8 mouse cellular contexts compared by ENCODE assay signal in genomic region chr2:156179796-156180093, GRCm38 (mm10). TPM values are rescaled to one million over a fixed set of nuclear protein-coding genes. Genes with fewer than 3 reads are reported as not detected.
DNase-seq lines count a peak whose midpoint lies in the region; ATAC-seq and TF ChIP-seq lines count a peak whose summit lies in the region.

No protein-coding gene starts in this region.

- under 1% methylated on average over 25 of the region's 41 CpGs for WGBS in heart, embryonic 15.5 days
- under 1% methylated on average over 41 of the region's 41 CpGs for WGBS in hindbrain, embryonic 10.5 days

- no peak for DNase-seq in heart, adult 18-20 months
- DNase-seq in MEL (ENCODE audit: low read depth, low spot score): no peak
- no peak for DNase-seq in hindbrain, embryonic 10.5 days (ENCODE audit: low spot score)
- DNase-seq in adrenal gland, adult 2 months: no peak
- no peak for DNase-seq in cerebellum, adult 8-10 months
- DNase-seq in layer of hippocampus, postnatal 36 days: no peak

- peaks cover 24% of the 10 kb centered on the region for H3K36me3 ChIP-seq in heart, embryonic 15.5 days
- peaks cover 37 to 41% of the 10 kb centered on the region in 2 experiments for H3K36me3 ChIP-seq in MEL (ENCODE audit: control insufficient read depth in 1 of 2, insufficient read depth in 2 of 2, low read length in 2 of 2)
- peaks cover 46% of the 10 kb centered on the region for H3K36me3 ChIP-seq in hindbrain, embryonic 10.5 days
- peaks cover 44% of the 10 kb centered on the region for H3K36me3 ChIP-seq in megakaryocyte, embryonic 14.5 days (replicated peaks; ENCODE audit: low read length)

- no peaks in the 10 kb centered on the region for H3K9me3 ChIP-seq in heart, embryonic 15.5 days (replicated peaks)
- no peaks in the 10 kb centered on the region for H3K9me3 ChIP-seq in MEL (replicated peaks; ENCODE audit: insufficient read depth, low read length)
- H3K9me3 ChIP-seq in hindbrain, embryonic 10.5 days: no peaks in the 10 kb centered on the region
- no peaks in the 10 kb centered on the region for H3K9me3 ChIP-seq in megakaryocyte, embryonic 14.5 days

- ATAC-seq in heart, embryonic 15.5 days (replicated peaks; ENCODE audit: insufficient number of reproducible peaks, insufficient read depth, low FRiP score, low read depth): no peak; the same call in none of the 2 replicates

- TF ChIP-seq CTCF in MEL (IDR thresholded peaks at IDR 0.05 in 2 of 3, conservative IDR thresholded peaks at IDR 0.05 in 1 of 3; ENCODE audit: control insufficient read depth in 1 of 3, insufficient read depth in 1 of 3, low read depth in 2 of 3, low read length in 3 of 3, poor library complexity in 1 of 3, severe bottlenecking in 1 of 3): no peak

- H3K79me2 ChIP-seq in MEL (ENCODE audit: control insufficient read depth, insufficient read depth, low read length, poor library complexity): peaks cover 32% of the 10 kb centered on the region

- H3K27me3 ChIP-seq in heart, embryonic 15.5 days: no peaks in the 10 kb centered on the region
- no peaks in the 10 kb centered on the region for H3K27me3 ChIP-seq in MEL (ENCODE audit: control insufficient read depth in 1 of 2, insufficient read depth in 2 of 2, low read length in 2 of 2)
- H3K27me3 ChIP-seq in hindbrain, embryonic 10.5 days (ENCODE audit: insufficient read depth, poor library complexity, severe bottlenecking): no peaks in the 10 kb centered on the region
- H3K27me3 ChIP-seq in megakaryocyte, embryonic 14.5 days (replicated peaks): no peaks in the 10 kb centered on the region

- H3K4me3 ChIP-seq in heart, embryonic 15.5 days: peak overlapping the region; percentile 76
- peak overlapping the region; percentile 89 to 99 for H3K4me3 ChIP-seq in MEL (ENCODE audit: control insufficient read depth in 1 of 2, insufficient read depth in 1 of 2, low read depth in 2 of 2, low read length in 2 of 2)
- H3K4me3 ChIP-seq in hindbrain, embryonic 10.5 days: peak overlapping the region; percentile 89
- H3K4me3 ChIP-seq in megakaryocyte, embryonic 14.5 days (replicated peaks): peak overlapping the region; percentile 98

- TF ChIP-seq RAD21 in MEL (IDR thresholded peaks at IDR 0.05; ENCODE audit: low read depth, low read length): no peak

- no peak for TF ChIP-seq EP300 in MEL (IDR thresholded peaks at IDR 0.05; ENCODE audit: low read depth in 1 of 2, low read length in 2 of 2)

- peak in 1 of 2 experiments; percentile 77; a peak in 2 of 4 replicates for TF ChIP-seq POLR2A in MEL (IDR thresholded peaks at IDR 0.05; ENCODE audit: control insufficient read depth in 1 of 2, insufficient read depth in 1 of 2, low read depth in 1 of 2, low read length in 2 of 2, poor library complexity in 1 of 2)

- H3K9ac ChIP-seq in heart, embryonic 15.5 days: peak overlapping the region; percentile 96
- H3K9ac ChIP-seq in MEL (ENCODE audit: control insufficient read depth, low read depth, low read length, poor library complexity, severe bottlenecking): peak overlapping the region; percentile 99

- H3K4me2 ChIP-seq in heart, embryonic 15.5 days: no peak overlapping the region

- peaks cover 24% of the 10 kb centered on the region for H3K4me1 ChIP-seq in heart, embryonic 15.5 days (replicated peaks)
- peaks cover 6 to 16% of the 10 kb centered on the region in 2 experiments for H3K4me1 ChIP-seq in MEL (ENCODE audit: control insufficient read depth in 1 of 2, insufficient read depth in 2 of 2, low read length in 2 of 2)
- H3K4me1 ChIP-seq in hindbrain, embryonic 10.5 days (replicated peaks): peaks cover 40% of the 10 kb centered on the region
- H3K4me1 ChIP-seq in megakaryocyte, embryonic 14.5 days: peaks cover 35% of the 10 kb centered on the region

- peak overlapping the region; percentile 93 for H3K27ac ChIP-seq in heart, embryonic 15.5 days
- peak overlapping the region; percentile 93 for H3K27ac ChIP-seq in MEL (ENCODE audit: control insufficient read depth, low read depth, low read length)
- peak overlapping the region; percentile 100 for H3K27ac ChIP-seq in hindbrain, embryonic 10.5 days

TF ChIP-seq in MEL, 35 proteins besides CTCF, POLR2A, EP300 and RAD21 (continues in another document):
- TF ChIP-seq ZMIZ1 (IDR thresholded peaks at IDR 0.05; ENCODE audit: low read depth, low read length) (peak; percentile 52), USF2 (IDR thresholded peaks at IDR 0.05; ENCODE audit: borderline replicate concordance in 1 of 2, insufficient read depth in 1 of 2, low read depth in 1 of 2, low read length in 2 of 2) (no peak), MAZ (IDR thresholded peaks at IDR 0.05; ENCODE audit: low read depth, low read length) (peak; percentile 2; the same call in 1 of the 2 replicates), SIN3A (IDR thresholded peaks at IDR 0.05; ENCODE audit: low read length) (no peak), UBTF (IDR thresholded peaks at IDR 0.05; ENCODE audit: borderline replicate concordance, insufficient read depth, low read depth, low read length) (0 out of 2 replicates have a peak, but pooled peaks have one; percentile 16), MAX (IDR thresholded peaks at IDR 0.05; ENCODE audit: low read length) (no peak; the same call in 1 of the 2 replicates), MEF2A (IDR thresholded peaks at IDR 0.05; ENCODE audit: extremely low read depth, insufficient replicate concordance, low read depth, low read length, poor library complexity, severe bottlenecking) (no peak)

RNA-seq across cellular contexts. Expression of gene Rbm39, which starts 0.3 kb away (rescaled TPM):
- polyA plus RNA-seq in heart, embryonic 15.5 days (2015; fragmentation: Nextera tagmentation; extraction: Ambion mirVana): 360 and 407 TPM in 2 replicates
- 100 to 1,000 TPM; 143 to 154 TPM for total RNA-seq in heart, adult 18-20 months (2021)
- total RNA-seq in MEL (2012; rRNA removed): 212 and 228 TPM in 2 replicates
- 1,000 to 10,000 TPM in 1 of 2 experiments, 100 to 1,000 TPM in 1; 248 to 1,530 TPM for polyA plus RNA-seq in MEL (2012; ENCODE audit: insufficient read depth in 1 of 2, insufficient read length in 2 of 2, low read depth in 1 of 2, low replicate concordance in 2 of 2, missing spikeins in 1 of 2)
- 485 and 564 TPM in 2 replicates for polyA plus RNA-seq in hindbrain, embryonic 10.5 days (2016; fragmentation: Nextera tagmentation; extraction: Ambion mirVana)
- polyA plus RNA-seq in megakaryocyte, embryonic 14.5 days (2012; ENCODE audit: insufficient read depth, low replicate concordance): 68.5 and 230 TPM in 2 replicates
- 100 to 1,000 TPM; 269 to 386 TPM for total RNA-seq in adrenal gland, adult 2 months (2021)
- polyA plus RNA-seq in adrenal gland, adult 2 months (2012; rRNA removed): 89.7 and 94.8 TPM in 2 replicates
- total RNA-seq in layer of hippocampus, postnatal 36 days (2021): 100 to 1,000 TPM; 318 to 371 TPM

RNA-seq across cellular contexts. Expression of gene Phf20, which starts 16.5 kb away (rescaled TPM):
- polyA plus RNA-seq in heart, embryonic 15.5 days (2015; fragmentation: Nextera tagmentation; extraction: Ambion mirVana): 41.5 and 53.9 TPM in 2 replicates
- total RNA-seq in heart, adult 18-20 months (2021): 10 to 100 TPM; 22.8 to 24.8 TPM
- total RNA-seq in MEL (2012; rRNA removed): 11.7 and 13.2 TPM in 2 replicates
- 10 to 100 TPM in 1 of 2 experiments, not detected in 1; 16.9 TPM for polyA plus RNA-seq in MEL (2012; ENCODE audit: insufficient read depth in 1 of 2, insufficient read length in 2 of 2, low read depth in 1 of 2, low replicate concordance in 2 of 2, missing spikeins in 1 of 2)
- polyA plus RNA-seq in hindbrain, embryonic 10.5 days (2016; fragmentation: Nextera tagmentation; extraction: Ambion mirVana): 68.3 and 73.4 TPM in 2 replicates
- polyA plus RNA-seq in megakaryocyte, embryonic 14.5 days (2012; ENCODE audit: insufficient read depth, low replicate concordance): 31.7 and 56.9 TPM in 2 replicates
- 10 to 100 TPM; 37.8 to 44.5 TPM for total RNA-seq in adrenal gland, adult 2 months (2021)
- polyA plus RNA-seq in adrenal gland, adult 2 months (2012; rRNA removed): 18.1 and 18.8 TPM in 2 replicates
- total RNA-seq in layer of hippocampus, postnatal 36 days (2021): 100 to 1,000 TPM in 1 of 2 experiments, 10 to 100 TPM in 1; 94.5 to 101 TPM

RNA-seq across cellular contexts. Expression of gene Nfs1, which starts 35.8 kb away (rescaled TPM):
- 58.2 and 63.4 TPM in 2 replicates for polyA plus RNA-seq in heart, embryonic 15.5 days (2015; fragmentation: Nextera tagmentation; extraction: Ambion mirVana)
- total RNA-seq in heart, adult 18-20 months (2021): 10 to 100 TPM; 93.7 to 97.1 TPM
- total RNA-seq in MEL (2012; rRNA removed): 79.6 and 83.9 TPM in 2 replicates
- 10 to 100 TPM in 1 of 2 experiments, not detected in 1; 64.5 TPM for polyA plus RNA-seq in MEL (2012; ENCODE audit: insufficient read depth in 1 of 2, insufficient read length in 2 of 2, low read depth in 1 of 2, low replicate concordance in 2 of 2, missing spikeins in 1 of 2)
- 41.6 and 43.5 TPM in 2 replicates for polyA plus RNA-seq in hindbrain, embryonic 10.5 days (2016; fragmentation: Nextera tagmentation; extraction: Ambion mirVana)
- polyA plus RNA-seq in megakaryocyte, embryonic 14.5 days (2012; ENCODE audit: insufficient read depth, low replicate concordance): 5.4 and 12.7 TPM in 2 replicates
- total RNA-seq in adrenal gland, adult 2 months (2021): 10 to 100 TPM; 76.7 to 90.3 TPM
- 123 and 134 TPM in 2 replicates for polyA plus RNA-seq in adrenal gland, adult 2 months (2012; rRNA removed)
- total RNA-seq in layer of hippocampus, postnatal 36 days (2021): 10 to 100 TPM; 41.5 to 45.7 TPM

RNA-seq across cellular contexts. Expression of gene Romo1, which starts 35.9 kb away (rescaled TPM):
- polyA plus RNA-seq in heart, embryonic 15.5 days (2015; fragmentation: Nextera tagmentation; extraction: Ambion mirVana): 324 and 427 TPM in 2 replicates
- 100 to 1,000 TPM; 383 to 389 TPM for total RNA-seq in heart, adult 18-20 months (2021)
- 392 and 402 TPM in 2 replicates for total RNA-seq in MEL (2012; rRNA removed)
- 100 to 1,000 TPM in 1 of 2 experiments, not detected in 1; 554 TPM for polyA plus RNA-seq in MEL (2012; ENCODE audit: insufficient read depth in 1 of 2, insufficient read length in 2 of 2, low read depth in 1 of 2, low replicate concordance in 2 of 2, missing spikeins in 1 of 2)
- polyA plus RNA-seq in hindbrain, embryonic 10.5 days (2016; fragmentation: Nextera tagmentation; extraction: Ambion mirVana): 438 and 481 TPM in 2 replicates
- polyA plus RNA-seq in megakaryocyte, embryonic 14.5 days (2012; ENCODE audit: insufficient read depth, low replicate concordance): 248 and 453 TPM in 2 replicates
- total RNA-seq in adrenal gland, adult 2 months (2021): 100 to 1,000 TPM; 233 to 376 TPM
- polyA plus RNA-seq in adrenal gland, adult 2 months (2012; rRNA removed): 407 and 417 TPM in 2 replicates
- total RNA-seq in layer of hippocampus, postnatal 36 days (2021): 100 to 1,000 TPM; 159 to 179 TPM

RNA-seq across cellular contexts. Expression of gene Gm28036, which starts 52.9 kb away (rescaled TPM):
- 10.5 and 11.6 TPM in 2 replicates for polyA plus RNA-seq in heart, embryonic 15.5 days (2015; fragmentation: Nextera tagmentation; extraction: Ambion mirVana)
- total RNA-seq in heart, adult 18-20 months (2021): 10 to 100 TPM in 1 of 2 experiments, 1 to 10 TPM in 1; 6.5 to 12.3 TPM
- 27.6 and 32.3 TPM in 2 replicates for total RNA-seq in MEL (2012; rRNA removed)
- polyA plus RNA-seq in MEL (2012; ENCODE audit: insufficient read depth in 1 of 2, insufficient read length in 2 of 2, low read depth in 1 of 2, low replicate concordance in 2 of 2, missing spikeins in 1 of 2): 10 to 100 TPM in 1 of 2 experiments, not detected in 1; 20.4 TPM
- polyA plus RNA-seq in hindbrain, embryonic 10.5 days (2016; fragmentation: Nextera tagmentation; extraction: Ambion mirVana): 22.5 and 27.2 TPM in 2 replicates
- not detected in 2 replicates for polyA plus RNA-seq in megakaryocyte, embryonic 14.5 days (2012; ENCODE audit: insufficient read depth, low replicate concordance)
- total RNA-seq in adrenal gland, adult 2 months (2021): 10 to 100 TPM; 14.6 to 21.1 TPM
- polyA plus RNA-seq in adrenal gland, adult 2 months (2012; rRNA removed): 2.3 and 3.4 TPM in 2 replicates
- 10 to 100 TPM; 23.6 to 23.8 TPM for total RNA-seq in layer of hippocampus, postnatal 36 days (2021)
